Mouse (Mus musculus) liver, embryonic 13.5 days (tissue): ENCODE data around the gene Wdr47. TPM values are rescaled to one million over a fixed set of nuclear protein-coding genes. Genes with fewer than 3 reads are reported as not detected.
"Not testable (repeated sequence)": the region's sequence is repeated elsewhere in the genome, so short reads cannot be mapped to it uniquely, and the experiment has no call there.

ENCODE experiments used
- ATAC-seq: fragments of 200-750 bp; cut with Nextera tagmentation; 2 replicates; pipeline ENCODE4 v1.8.0; 2017; ENCODE audit warnings: low read depth, mild to moderate bottlenecking, moderate number of reproducible peaks, moderate library complexity
- DNase-seq: peaks from one replicate; pipeline ENCODE4 v3.0.0; 2022
- H3K27ac ChIP-seq: fragments of 300-500 bp; sonication (generic); 2 replicates; pipeline ENCODE4 v1.5.1; 2015; ENCODE audit warnings: moderate library complexity, mild to moderate bottlenecking, inconsistent platforms
- H3K27me3 ChIP-seq: fragments of 300-500 bp; sonication (generic); 2 replicates; pipeline ENCODE4 v1.6.1; 2015; ENCODE audit warnings: mild to moderate bottlenecking, inconsistent platforms
- H3K36me3 ChIP-seq: fragments of 300-500 bp; sonication (generic); 2 replicates; pipeline ENCODE4 v1.6.1; 2015; ENCODE audit warnings: mild to moderate bottlenecking, inconsistent platforms
- H3K4me1 ChIP-seq: fragments of 300-500 bp; sonication (generic); replicated peaks from 2 replicates; pipeline ENCODE4 v1.6.1; 2015; ENCODE audit warnings: inconsistent platforms
- H3K4me2 ChIP-seq: fragments of 300-500 bp; sonication (generic); 2 replicates; pipeline ENCODE4 v1.6.1; 2015; ENCODE audit warnings: inconsistent platforms, mild to moderate bottlenecking, moderate library complexity
- H3K4me3 ChIP-seq: fragments of 300-500 bp; sonication (generic); replicated peaks from 2 replicates; pipeline ENCODE4 v1.5.1; 2015; ENCODE audit warnings: mild to moderate bottlenecking, inconsistent platforms
- H3K9ac ChIP-seq: fragments of 300-500 bp; sonication (generic); 2 replicates; pipeline ENCODE4 v1.6.1; 2015; ENCODE audit warnings: mild to moderate bottlenecking, inconsistent platforms
- H3K9me3 ChIP-seq: fragments of 300-500 bp; sonication (generic); replicated peaks from 2 replicates; pipeline ENCODE4 v1.6.1; 2016; ENCODE audit warnings: inconsistent platforms
- WGBS: fragments of 180-500 bp; shearing (Covaris S2); methylation state at CpG from one replicate; pipeline ENCODE4 v1.1.7; 2015; ENCODE audit not compliant: insufficient replicate concordance; 5-methylcytosine and 5-hydroxymethylcytosine counted together
- polyA plus RNA-seq: library from polyadenylated mRNA; unstranded; fragments of >200 nt; fragmentation: Nextera tagmentation; extraction: Ambion mirVana; gene quantifications from 2 replicates; pipeline ENCODE4 v1.2.1, GENCODE M21; 2015

The Wdr47 gene
- polyA plus RNA-seq, result 1.7 and 1.8 TPM in 2 replicates

- peak within 1 kb of the TSS; percentile 85 for H3K9ac ChIP-seq
- peaks cover 16% of the 10 kb centered on the region for H3K4me1 ChIP-seq
- ATAC-seq (peak; percentile 99), DNase-seq (peak; percentile 97)
- WGBS, result 3% methylated on average over 44 of the region's 44 CpGs
- H3K9me3 ChIP-seq, result no peaks in the 10 kb centered on the region
- H3K27ac ChIP-seq, result peak within 1 kb of the TSS; percentile 84
- peak within 1 kb of the TSS; percentile 100 for H3K4me2 ChIP-seq
- peak within 1 kb of the TSS; percentile 83 for H3K4me3 ChIP-seq
- no peaks in the 10 kb centered on the region for H3K36me3 ChIP-seq
- H3K27me3 ChIP-seq, result 0 out of 2 replicates have a peak, but pooled peaks cover 4% of the 10 kb centered on the region
Observed at GRCm38 (mm10) chr3:108590786-108591529, at the start of gene Wdr47. Gene Wdr47 (plus strand): TSS chr3:108591279.

GRCm38 (mm10) chr3:108542299-108542698, 48.8 kb upstream of the Wdr47 start:
- Histone ChIP-seq H3K4me1 (peaks cover 4% of the 10 kb centered on the region), H3K9me3 (no peaks in the 10 kb centered on the region), H3K9ac (no peak overlapping the region), H3K4me3 (no peak overlapping the region), H3K27ac (no peak overlapping the region), H3K27me3 (peaks cover 10% of the 10 kb centered on the region), H3K36me3 (no peaks in the 10 kb centered on the region), H3K4me2 (no peak overlapping the region)
- ATAC-seq, result no peak
- no peak for DNase-seq
- 64% methylated on average over 11 of the region's 11 CpGs for WGBS

GRCm38 (mm10) chr3:108554111-108554561, 36.9 kb upstream of the Wdr47 start:
- Histone ChIP-seq H3K9ac (peak overlapping the region; percentile 94), H3K27ac (peak overlapping the region; percentile 87), H3K4me1 (peaks cover 28% of the 10 kb centered on the region), H3K27me3 (no peaks in the 10 kb centered on the region), H3K36me3 (peaks cover 20% of the 10 kb centered on the region), H3K4me3 (peak overlapping the region; percentile 90), H3K9me3 (no peaks in the 10 kb centered on the region), H3K4me2 (peak overlapping the region; percentile 95)
- ATAC-seq, result peak; percentile 70
- 1% methylated on average over 41 of the region's 42 CpGs for WGBS
- peak; percentile 48 for DNase-seq

- WGBS, result 17% methylated on average over 22 of the region's 22 CpGs
- Histone ChIP-seq H3K4me1 (peaks cover 35% of the 10 kb centered on the region), H3K4me2 (peak overlapping the region; percentile 95), H3K9me3 (no peaks in the 10 kb centered on the region), H3K27me3 (no peaks in the 10 kb centered on the region), H3K36me3 (peaks cover 24% of the 10 kb centered on the region), H3K4me3 (peak overlapping the region; percentile 90), H3K9ac (peak overlapping the region; percentile 94), H3K27ac (peak overlapping the region; percentile 87)
- ATAC-seq (peak; percentile 90), DNase-seq (peak; percentile 87)
Observed at GRCm38 (mm10) chr3:108554587-108555312, 36.3 kb upstream of the Wdr47 start.

- H3K9ac ChIP-seq, result peak overlapping the region; percentile 35
- peak; percentile 45 for DNase-seq
- peak overlapping the region; percentile 86 for H3K27ac ChIP-seq
Observed at GRCm38 (mm10) chr3:108557888-108558287, 33.2 kb upstream of the Wdr47 start.

GRCm38 (mm10) chr3:108562133-108562730, 28.8 kb upstream of the Wdr47 start, which contains the start of gene Tmem167b:
Gene Tmem167b (minus strand): TSS chr3:108562466.
- H3K27me3 ChIP-seq, result no peaks in the 10 kb centered on the region; the same call in 1 of the 2 replicates
- peaks cover 60% of the 10 kb centered on the region for H3K4me1 ChIP-seq
- H3K36me3 ChIP-seq, result peaks cover 26% of the 10 kb centered on the region
- ATAC-seq, result peak; percentile 97
- peak within 1 kb of the TSS; percentile 83 for H3K4me3 ChIP-seq
- DNase-seq, result peak; percentile 95
- peak within 1 kb of the TSS; percentile 88 for H3K9ac ChIP-seq
- peak within 1 kb of the TSS; percentile 85 for H3K4me2 ChIP-seq
- WGBS, result under 1% methylated on average over 45 of the region's 45 CpGs
- peak within 1 kb of the TSS; percentile 90 for H3K27ac ChIP-seq
- no peaks in the 10 kb centered on the region for H3K9me3 ChIP-seq

More at GRCm38 (mm10) chr3:108557888-108558287, 33.2 kb upstream of the Wdr47 start:
- H3K36me3 ChIP-seq, result peaks cover 32% of the 10 kb centered on the region
- H3K4me3 ChIP-seq, result no peak overlapping the region
- 64% methylated on average over 4 of the region's 4 CpGs for WGBS
- H3K4me1 ChIP-seq, result peaks cover 59% of the 10 kb centered on the region
- H3K9me3 ChIP-seq, result no peaks in the 10 kb centered on the region
- no peaks in the 10 kb centered on the region for H3K27me3 ChIP-seq
- peak overlapping the region; percentile 39 for H3K4me2 ChIP-seq
- no peak for ATAC-seq

GRCm38 (mm10) chr3:108562777-108563271, 28.3 kb upstream of the Wdr47 start:
- DNase-seq, result no peak
- WGBS, result 3% methylated on average over 15 of the region's 15 CpGs

GRCm38 (mm10) chr3:108563309-108563708, 27.8 kb upstream of the Wdr47 start:
- Histone ChIP-seq H3K27me3 (peaks cover 4% of the 10 kb centered on the region; the same call in 1 of the 2 replicates), H3K4me2 (peak overlapping the region; percentile 85), H3K9me3 (no peaks in the 10 kb centered on the region), H3K36me3 (peaks cover 20% of the 10 kb centered on the region), H3K4me1 (peaks cover 51% of the 10 kb centered on the region), H3K27ac (peak overlapping the region; percentile 90), H3K4me3 (peak overlapping the region; percentile 83), H3K9ac (peak overlapping the region; percentile 69)
- ATAC-seq (no peak), DNase-seq (peak; percentile 69)
- WGBS, result 0% methylated on average over 4 of the region's 4 CpGs

More at GRCm38 (mm10) chr3:108562777-108563271, 28.3 kb upstream of the Wdr47 start:
- Histone ChIP-seq H3K9me3 (no peaks in the 10 kb centered on the region), H3K4me2 (peak overlapping the region; percentile 85), H3K36me3 (peaks cover 23% of the 10 kb centered on the region), H3K27me3 (peaks cover under 1% of the 10 kb centered on the region; the same call in 1 of the 2 replicates), H3K4me1 (peaks cover 56% of the 10 kb centered on the region), H3K4me3 (peak overlapping the region; percentile 83), H3K9ac (peak overlapping the region; percentile 69), H3K27ac (peak overlapping the region; percentile 90)
- peak; percentile 67 for ATAC-seq

- no peak for DNase-seq
- ATAC-seq, result no peak
- whole genome bisulfite sequencing, result 56% methylated on average over 15 of the region's 15 CpGs
Observed at GRCm38 (mm10) chr3:108567990-108568877, 22.8 kb upstream of the Wdr47 start.

GRCm38 (mm10) chr3:108569636-108570035, 21.4 kb upstream of the Wdr47 start:
- 31% methylated on average over 3 of the region's 3 CpGs for WGBS
- not testable (repeated sequence) for H3K9ac ChIP-seq

More at GRCm38 (mm10) chr3:108567990-108568877, 22.8 kb upstream of the Wdr47 start:
- no peak overlapping the region for H3K27ac ChIP-seq
- no peak overlapping the region for H3K9ac ChIP-seq
- peaks cover 25% of the 10 kb centered on the region for H3K4me1 ChIP-seq
- peaks cover 17% of the 10 kb centered on the region for H3K27me3 ChIP-seq
- no peak overlapping the region for H3K4me3 ChIP-seq
- H3K9me3 ChIP-seq, result no peaks in the 10 kb centered on the region
- H3K4me2 ChIP-seq, result no peak overlapping the region
- no peaks in the 10 kb centered on the region for H3K36me3 ChIP-seq

More at GRCm38 (mm10) chr3:108569636-108570035, 21.4 kb upstream of the Wdr47 start:
- ATAC-seq, H3K36me3 ChIP-seq, H3K4me3 ChIP-seq, DNase-seq, H3K4me2 ChIP-seq, H3K27ac ChIP-seq, H3K9me3 ChIP-seq: not testable (repeated sequence)
- H3K4me1 ChIP-seq, result peaks cover 24% of the 10 kb centered on the region
- peaks cover 17% of the 10 kb centered on the region for H3K27me3 ChIP-seq
